ENCODE assay signal across 10 mouse cellular contexts in the genomic region with DNA sequence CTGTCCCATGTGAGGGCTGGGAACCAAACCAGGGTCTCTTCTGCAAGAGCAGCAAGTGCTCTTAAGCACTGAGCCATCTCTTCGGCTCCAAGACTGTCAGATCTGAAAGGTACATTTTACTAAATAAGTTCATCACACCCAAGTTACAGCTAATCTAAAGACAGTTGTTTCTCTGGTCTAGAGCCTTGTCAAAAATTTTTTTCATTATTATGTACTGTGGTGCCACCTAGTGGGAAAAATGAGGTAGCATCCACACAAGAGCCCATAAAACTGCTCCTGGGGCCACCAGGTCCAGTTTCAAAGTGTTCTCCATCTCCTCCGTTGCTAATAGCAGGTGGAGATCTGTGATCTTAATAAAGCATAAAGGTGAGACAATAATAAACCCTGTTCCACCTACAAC. TPM values are rescaled to one million over a fixed set of nuclear protein-coding genes. Genes with fewer than 3 reads are reported as not detected.
DNase-seq lines count a peak whose midpoint lies in the region; ATAC-seq lines count a peak whose summit lies in the region.
"Had no signal": no experiment of that assay in that cellular context is flagged by ENCODE, and none has a peak within 500 bp of the region (broad histone marks: within the 10 kb centered on the region; RNA-seq: fewer than 3 reads in every experiment).

No protein-coding gene starts in this region.

- H3K4me2 ChIP-seq in neural tube, embryonic 15.5 days = no peak overlapping the region
- no peak overlapping the region for H3K4me2 ChIP-seq in limb, embryonic 11.5 days (ENCODE audit: low read depth, severe bottlenecking)

- H3K36me3 ChIP-seq in neural tube, embryonic 15.5 days = no peaks in the 10 kb centered on the region
- H3K36me3 ChIP-seq in limb, embryonic 11.5 days (ENCODE audit: control insufficient read depth, insufficient read depth, low read length) = no peaks in the 10 kb centered on the region

- no peak for ATAC-seq in neural tube, embryonic 15.5 days (ENCODE audit: low FRiP score)
- ATAC-seq in hematopoietic stem cell, adult 5-6 weeks (replicated peaks in 1 of 2; ENCODE audit: insufficient read depth in 1 of 2, low FRiP score in 2 of 2, low TSS enrichment in 1 of 2, low read depth in 1 of 2, poor library complexity in 2 of 2, severe bottlenecking in 2 of 2) = 0 out of 4 replicates have a peak, but pooled peaks have one; percentile 56 to 60
- no peak for ATAC-seq in limb, embryonic 11.5 days (ENCODE audit: insufficient number of reproducible peaks, low FRiP score, low TSS enrichment, low read depth)

- H3K9ac ChIP-seq in neural tube, embryonic 15.5 days (replicated peaks) = no peak overlapping the region
- H3K9ac ChIP-seq in limb, embryonic 11.5 days (ENCODE audit: low read length) = no peak overlapping the region

- WGBS in neural tube, embryonic 15.5 days = 24% methylated on average over 2 of the region's 2 CpGs
- WGBS in limb, embryonic 11.5 days = 22% methylated on average over 2 of the region's 2 CpGs

- H3K27me3 ChIP-seq in neural tube, embryonic 15.5 days (replicated peaks) = 0 out of 2 replicates have a peak, but pooled peaks cover 3% of the 10 kb centered on the region
- H3K27me3 ChIP-seq in limb, embryonic 11.5 days (ENCODE audit: control insufficient read depth, insufficient read depth, low read length) = no peaks in the 10 kb centered on the region

- H3K9me3 ChIP-seq in neural tube, embryonic 15.5 days (replicated peaks) = no peaks in the 10 kb centered on the region
- no peaks in the 10 kb centered on the region for H3K9me3 ChIP-seq in limb, embryonic 11.5 days (ENCODE audit: control insufficient read depth, low read length)

- H3K4me3 ChIP-seq in neural tube, embryonic 15.5 days (replicated peaks) = no peak overlapping the region
- H3K4me3 ChIP-seq in limb, embryonic 11.5 days (ENCODE audit: low read depth, low read length) = no peak overlapping the region
- H3K4me3 ChIP-seq: erythroblast, embryonic 14.5 days had no signal

- peak; percentile 26 for DNase-seq in neural tube, embryonic 10.5 days (ENCODE audit: extremely low spot score, low spot score)
- peak; percentile 61 for DNase-seq in ZHBTc4 (ENCODE audit: low read depth, low spot score)
- DNase-seq in cerebellum, postnatal 36 days = peak; percentile 48 to 64
- peak; percentile 64 for DNase-seq in limb, embryonic 11.5 days (ENCODE audit: low spot score)
- peak; percentile 18 to 31 for DNase-seq in natural killer cell, adult 2 months (ENCODE audit: low spot score in 2 of 2)
- no peak for DNase-seq in spleen, adult 12 weeks (ENCODE audit: low spot score)

- no peak overlapping the region for H3K27ac ChIP-seq in neural tube, embryonic 15.5 days (replicated peaks)
- no peak overlapping the region for H3K27ac ChIP-seq in limb, embryonic 11.5 days (replicated peaks; ENCODE audit: low read depth, low read length)
- H3K27ac ChIP-seq: macrophage had no signal

- H3K4me1 ChIP-seq in neural tube, embryonic 15.5 days = peaks cover 9% of the 10 kb centered on the region
- H3K4me1 ChIP-seq in limb, embryonic 11.5 days (ENCODE audit: control insufficient read depth, insufficient read depth, low read length) = no peaks in the 10 kb centered on the region

RNA-seq across cellular contexts. Expression of a gene that starts 27.2 kb away (rescaled TPM):
- 355 and 416 TPM in 2 replicates for polyA plus RNA-seq in neural tube, embryonic 15.5 days (2015; fragmentation: Nextera tagmentation; extraction: Ambion mirVana)
- 309 and 371 TPM in 2 replicates for total RNA-seq in hematopoietic stem cell, adult 5-6 weeks (2017)
- 213 and 216 TPM in 2 replicates for polyA plus RNA-seq in limb, embryonic 11.5 days (2014; fragmentation: Nextera tagmentation; extraction: Ambion mirVana)

RNA-seq across cellular contexts. Expression of a gene that starts 37.3 kb away (rescaled TPM):
- 74.6 TPM in 2 replicates for polyA plus RNA-seq in neural tube, embryonic 15.5 days (2015; fragmentation: Nextera tagmentation; extraction: Ambion mirVana)
- 38.1 and 40.5 TPM in 2 replicates for total RNA-seq in hematopoietic stem cell, adult 5-6 weeks (2017)
- polyA plus RNA-seq in limb, embryonic 11.5 days (2014; fragmentation: Nextera tagmentation; extraction: Ambion mirVana) = 68.6 and 71.0 TPM in 2 replicates

Comparison
In these comparisons a context has a peak if more than half of its experiments do, and no peak if none do; other contexts are left out.
1. ATAC-seq: peak in hematopoietic stem cell, adult 5-6 weeks (2 of 2); none in neural tube, embryonic 15.5 days (single experiment) and limb, embryonic 11.5 days (single experiment).